Mouse (Mus musculus) stomach, embryonic 15.5 days (tissue): ENCODE results near the gene Rexo4. TPM values are rescaled to one million over a fixed set of nuclear protein-coding genes. Genes with fewer than 3 reads are reported as not detected.
A peak's percentile ranks its signal among the peaks of the same experiment; 100 is the strongest.

Source experiments
- ATAC-seq: fragments of 200-750 bp; cut with Nextera tagmentation; 2 replicates; pipeline ENCODE4 v1.8.0; 2017; ENCODE audit warnings: low read depth, moderate number of reproducible peaks, moderate TSS enrichment; ENCODE audit not compliant: insufficient read depth, low FRiP score
- H3K27ac ChIP-seq: fragments of 300-500 bp; sonication (generic); 2 replicates; pipeline ENCODE4 v1.5.1; 2015; ENCODE audit warnings: mild to moderate bottlenecking, inconsistent platforms
- H3K27me3 ChIP-seq: fragments of 300-500 bp; sonication (generic); replicated peaks from 2 replicates; pipeline ENCODE4 v1.6.1; 2015; ENCODE audit warnings: inconsistent platforms
- H3K36me3 ChIP-seq: fragments of 300-500 bp; sonication (generic); 2 replicates; pipeline ENCODE4 v1.6.1; 2015; ENCODE audit warnings: inconsistent platforms
- H3K4me1 ChIP-seq: fragments of 300-500 bp; sonication (generic); 2 replicates; pipeline ENCODE4 v1.6.1; 2015; ENCODE audit warnings: inconsistent platforms
- H3K4me2 ChIP-seq: fragments of 300-500 bp; sonication (generic); 2 replicates; pipeline ENCODE4 v1.6.1; 2015; ENCODE audit warnings: mild to moderate bottlenecking, inconsistent platforms
- H3K4me3 ChIP-seq: fragments of 300-500 bp; sonication (generic); replicated peaks from 2 replicates; pipeline ENCODE4 v1.5.1; 2015; ENCODE audit warnings: inconsistent platforms
- H3K9ac ChIP-seq: fragments of 300-500 bp; sonication (generic); 2 replicates; pipeline ENCODE4 v1.6.1; 2015; ENCODE audit warnings: inconsistent platforms
- H3K9me3 ChIP-seq: fragments of 300-500 bp; sonication (generic); 2 replicates; pipeline ENCODE4 v1.6.1; 2016; ENCODE audit warnings: inconsistent platforms
- WGBS: fragments of 180-500 bp; shearing (Covaris S2); methylation state at CpG from one replicate; pipeline ENCODE4 v1.1.7; 2015; 5-methylcytosine and 5-hydroxymethylcytosine counted together
- polyA plus RNA-seq: library from polyadenylated mRNA; unstranded; fragments of >200 nt; fragmentation: Nextera tagmentation; extraction: Ambion mirVana; gene quantifications from 2 replicates; pipeline ENCODE4 v1.2.1, GENCODE M21; 2015

Rexo4 gene
- 40.0 and 44.6 TPM in 2 replicates for polyA plus RNA-seq

DNA sequence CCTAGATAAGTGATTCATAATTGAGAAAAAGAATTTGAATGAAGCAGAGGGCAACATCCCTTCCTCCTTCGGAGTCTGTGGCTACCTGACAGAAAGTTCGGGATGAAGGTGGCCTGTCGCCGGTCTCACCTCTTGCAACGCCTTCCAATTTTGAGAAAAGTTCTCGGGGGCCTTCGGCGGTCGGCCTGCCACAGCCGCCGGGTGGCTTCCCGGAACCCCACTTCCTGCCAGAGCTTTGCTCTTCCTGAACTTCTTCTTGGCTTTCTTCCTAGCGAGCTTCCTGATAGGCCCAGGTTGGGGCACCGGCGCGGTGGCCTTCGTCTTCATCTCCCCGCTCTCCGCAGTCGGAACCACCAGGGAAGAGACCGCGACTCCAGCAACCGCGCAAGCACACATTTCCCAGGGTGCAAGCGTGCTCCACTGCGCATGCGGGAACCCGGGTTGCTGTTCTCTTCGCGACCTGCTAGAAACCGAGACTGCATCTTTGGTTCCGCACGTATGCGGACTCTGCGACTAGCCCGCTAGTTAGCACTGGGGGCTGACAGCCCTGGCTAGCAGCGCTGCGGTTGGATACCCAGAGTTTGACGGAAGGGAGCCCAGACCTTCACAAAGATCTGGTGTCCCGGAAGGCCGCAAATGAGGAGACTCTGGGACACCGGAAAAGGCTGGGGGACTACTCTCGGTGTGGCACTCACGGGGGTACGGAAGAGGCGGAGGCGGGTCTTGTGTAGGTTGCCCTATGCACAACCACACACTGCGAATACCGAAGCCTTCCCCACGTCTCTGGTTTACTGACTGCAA is at the start of gene Rexo4:
Rexo4 (minus strand) TSS at position 464 of the 801 bp plus-strand sequence.
- Histone ChIP-seq H3K9me3 (no peaks in the 10 kb centered on the region), H3K27ac (peak within 1 kb of the TSS; percentile 97), H3K4me2 (peak within 1 kb of the TSS; percentile 82), H3K9ac (peak within 1 kb of the TSS; percentile 94), H3K4me3 (peak within 1 kb of the TSS; percentile 87), H3K27me3 (no peaks in the 10 kb centered on the region), H3K36me3 (peaks cover 6% of the 10 kb centered on the region), H3K4me1 (peaks cover 14% of the 10 kb centered on the region; the same call in 1 of the 2 replicates)
- WGBS, result under 1% methylated on average over 50 of the region's 50 CpGs
- peak; percentile 91 for ATAC-seq

DNA sequence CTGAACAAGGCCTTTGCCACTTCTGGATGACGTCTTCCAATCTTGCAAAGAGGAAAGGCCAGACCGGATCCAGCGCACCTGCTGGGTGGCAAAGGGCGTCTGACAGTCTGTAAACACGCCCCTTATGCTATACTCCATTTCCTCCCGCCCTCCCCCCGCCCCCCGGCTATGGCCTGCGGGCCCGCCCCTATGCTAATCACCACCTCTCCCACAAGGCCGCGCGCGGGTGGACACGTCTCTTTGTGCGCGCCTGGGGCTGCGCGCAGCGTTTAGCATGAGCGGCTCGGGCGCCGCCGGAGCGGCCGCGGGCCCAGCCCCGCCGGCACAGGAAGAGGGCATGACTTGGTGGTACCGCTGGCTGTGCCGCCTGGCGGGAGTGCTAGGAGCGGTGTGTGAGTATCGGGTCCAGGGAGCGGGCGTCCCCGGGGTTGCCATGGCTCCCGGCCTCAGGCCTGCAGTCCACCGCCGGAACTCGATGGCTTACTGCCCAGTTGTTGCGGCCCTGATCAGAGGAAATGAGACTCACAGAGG is 45.6 kb upstream of the Rexo4 start, which contains the start of gene Cacfd1:
Cacfd1 (plus strand) TSS at position 213 of the 531 bp plus-strand sequence.
- no peaks in the 10 kb centered on the region for H3K27me3 ChIP-seq
- peaks cover 13% of the 10 kb centered on the region for H3K36me3 ChIP-seq
- H3K9me3 ChIP-seq, result no peaks in the 10 kb centered on the region
- peak within 1 kb of the TSS; percentile 91 for H3K4me3 ChIP-seq
- ATAC-seq, result peak; percentile 97
- H3K4me1 ChIP-seq, result peaks cover 20% of the 10 kb centered on the region
- H3K9ac ChIP-seq, result peak within 1 kb of the TSS; percentile 96
- peak within 1 kb of the TSS; percentile 56 for H3K4me2 ChIP-seq
- WGBS, result under 1% methylated on average over 43 of the region's 43 CpGs
- peak within 1 kb of the TSS; percentile 89 for H3K27ac ChIP-seq

DNA sequence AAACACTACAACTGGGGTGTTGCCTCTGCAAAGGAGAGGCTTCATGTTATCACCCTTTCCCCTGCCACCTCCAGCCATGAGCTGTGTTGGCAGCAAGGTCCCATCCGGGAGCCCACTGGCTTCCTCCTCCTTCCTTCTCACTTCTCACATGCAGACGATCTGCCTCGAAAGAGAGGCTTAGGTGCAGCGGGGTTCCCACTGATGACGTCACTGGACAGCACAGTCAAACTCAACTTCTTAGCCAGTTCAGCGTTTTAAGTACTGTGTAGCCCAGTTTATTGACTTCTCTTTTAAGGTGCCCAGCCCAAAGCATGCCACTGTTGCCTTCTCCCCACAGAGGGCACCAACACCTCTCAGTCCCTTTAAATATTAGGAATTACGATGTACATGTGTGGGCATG is 43.5 kb upstream of the Rexo4 start:
- no peak for ATAC-seq
- Histone ChIP-seq H3K27ac (no peak overlapping the region), H3K9me3 (no peaks in the 10 kb centered on the region), H3K4me1 (peaks cover 20% of the 10 kb centered on the region), H3K4me2 (no peak overlapping the region), H3K9ac (no peak overlapping the region), H3K4me3 (no peak overlapping the region), H3K27me3 (no peaks in the 10 kb centered on the region), H3K36me3 (no peaks in the 10 kb centered on the region)
- WGBS, result 64% methylated on average over 7 of the region's 7 CpGs

DNA sequence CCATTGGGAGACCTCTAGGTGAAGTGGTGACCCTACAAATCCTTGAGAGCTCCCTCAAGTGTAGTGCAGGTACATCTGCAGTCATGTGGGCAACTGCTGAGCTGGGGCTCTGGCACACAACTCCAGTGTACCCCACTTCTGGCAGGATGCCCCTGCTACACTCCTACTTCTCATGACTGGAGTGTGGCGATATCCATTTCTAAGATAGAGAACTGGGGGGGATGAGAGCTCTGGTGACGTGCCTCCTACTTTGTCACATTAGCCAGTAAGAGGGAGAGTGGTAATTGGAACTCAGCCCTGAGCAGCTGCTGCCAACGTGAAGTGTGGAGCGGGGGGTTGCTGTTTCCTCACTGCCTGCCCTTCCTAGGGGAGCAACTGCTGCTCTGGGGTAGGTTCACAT is 42.1 kb upstream of the Rexo4 start:
- Histone ChIP-seq H3K4me3 (no peak overlapping the region), H3K9me3 (no peaks in the 10 kb centered on the region), H3K27me3 (no peaks in the 10 kb centered on the region), H3K4me1 (peaks cover 13% of the 10 kb centered on the region), H3K27ac (no peak overlapping the region), H3K36me3 (no peaks in the 10 kb centered on the region), H3K4me2 (no peak overlapping the region), H3K9ac (no peak overlapping the region)
- 61% methylated on average over 4 of the region's 4 CpGs for WGBS
- no peak for ATAC-seq

DNA sequence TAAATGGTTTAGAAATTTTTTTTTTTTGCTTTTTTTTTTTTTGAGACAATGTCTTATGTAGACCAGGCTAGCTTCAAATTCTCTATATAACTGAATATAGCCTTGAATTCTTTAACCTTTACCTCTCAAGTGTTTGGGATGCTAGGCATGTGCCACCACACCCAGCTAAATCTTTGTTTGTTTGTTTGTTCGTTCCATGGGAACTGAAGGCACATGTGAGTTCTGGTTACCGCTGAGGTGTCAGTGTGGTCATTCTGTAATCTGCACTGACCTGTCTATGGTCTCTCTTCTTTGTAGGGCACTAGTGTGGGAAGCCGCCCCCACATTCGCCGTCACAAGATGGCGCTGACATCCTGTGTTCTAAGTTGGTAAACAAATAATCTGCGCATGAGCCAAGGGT is 33.8 kb upstream of the Rexo4 start:
- WGBS, result 91% methylated on average over 7 of the region's 7 CpGs
- H3K36me3 ChIP-seq, result no peaks in the 10 kb centered on the region
- H3K4me2 ChIP-seq, result no peak overlapping the region
- no peak overlapping the region for H3K4me3 ChIP-seq
- no peak overlapping the region for H3K27ac ChIP-seq
- H3K27me3 ChIP-seq, result no peaks in the 10 kb centered on the region
- no peaks in the 10 kb centered on the region for H3K9me3 ChIP-seq
- H3K4me1 ChIP-seq, result no peaks in the 10 kb centered on the region
- no peak for ATAC-seq
- H3K9ac ChIP-seq, result no peak overlapping the region

DNA sequence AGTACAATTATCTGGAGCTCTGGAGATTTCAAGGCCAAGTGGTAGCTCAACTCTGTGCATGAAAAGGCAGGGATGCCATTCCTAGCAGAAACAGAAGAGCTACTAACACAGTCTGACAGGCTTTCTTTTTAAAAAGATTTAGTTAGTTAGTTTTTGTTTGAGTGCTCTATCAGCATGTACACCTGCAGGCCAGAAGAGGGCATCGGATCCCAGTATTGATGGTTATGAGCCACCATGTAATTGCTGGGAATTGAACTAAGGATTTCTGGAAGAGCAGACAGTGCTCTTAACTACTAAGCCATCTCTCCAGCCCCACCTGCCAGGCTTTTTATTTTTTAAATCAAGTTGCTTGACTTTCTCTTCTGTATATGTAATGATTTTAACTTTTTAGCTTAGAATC is 33.3 kb upstream of the Rexo4 start:
- no peak overlapping the region for H3K27ac ChIP-seq
- H3K27me3 ChIP-seq, result no peaks in the 10 kb centered on the region
- H3K4me2 ChIP-seq, result no peak overlapping the region
- no peaks in the 10 kb centered on the region for H3K9me3 ChIP-seq
- no peaks in the 10 kb centered on the region for H3K4me1 ChIP-seq
- no peak overlapping the region for H3K9ac ChIP-seq
- 83% methylated on average over 1 of the region's 1 CpGs for WGBS
- H3K4me3 ChIP-seq, result no peak overlapping the region
- no peak for ATAC-seq
- H3K36me3 ChIP-seq, result no peaks in the 10 kb centered on the region

DNA sequence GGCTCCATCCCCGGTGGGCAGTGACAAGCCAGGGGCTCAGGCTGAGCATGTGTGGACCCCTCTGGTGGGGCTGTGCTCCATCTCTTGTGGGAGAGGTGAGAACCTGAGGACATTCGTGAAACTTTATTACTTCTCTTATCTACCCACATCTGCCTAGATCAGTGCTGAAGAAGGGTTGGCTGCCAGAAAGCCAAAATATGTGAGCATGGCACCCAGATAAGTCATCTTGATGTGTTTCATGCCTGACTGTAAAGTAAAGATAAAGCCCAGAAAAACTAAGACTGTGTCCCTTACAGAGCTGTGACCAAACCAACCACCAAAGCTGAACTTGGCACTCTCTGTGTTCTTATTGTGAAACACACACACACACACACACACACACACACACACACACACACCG is 29.8 kb upstream of the Rexo4 start:
- no peaks in the 10 kb centered on the region for H3K9me3 ChIP-seq
- H3K27me3 ChIP-seq, result no peaks in the 10 kb centered on the region
- no peak overlapping the region for H3K4me3 ChIP-seq
- H3K4me1 ChIP-seq, result no peaks in the 10 kb centered on the region
- 73% methylated on average over 3 of the region's 3 CpGs for WGBS
- no peak overlapping the region for H3K9ac ChIP-seq
- H3K4me2 ChIP-seq, result no peak overlapping the region
- no peak for ATAC-seq
- no peak overlapping the region for H3K27ac ChIP-seq
- no peaks in the 10 kb centered on the region for H3K36me3 ChIP-seq

DNA sequence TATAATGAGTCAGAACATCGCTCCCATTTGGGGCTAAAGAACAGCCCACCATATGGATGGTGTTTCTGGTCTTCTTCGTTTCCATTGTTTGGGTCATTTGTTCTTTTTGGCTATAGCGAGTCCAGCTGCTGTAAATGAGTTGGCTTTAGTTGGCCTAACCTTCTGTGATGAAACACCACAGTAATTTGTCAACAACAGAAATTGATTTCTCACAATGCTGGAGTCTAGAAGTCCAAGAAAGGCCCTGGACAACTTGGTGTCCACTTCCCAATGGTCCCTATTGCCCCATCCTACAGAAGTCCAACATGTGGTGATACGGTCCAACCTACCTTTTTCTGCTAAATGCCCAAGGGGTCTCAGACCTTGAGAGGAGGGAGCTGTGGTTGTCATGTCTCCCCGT is 20.5 kb upstream of the Rexo4 start:
- H3K9me3 ChIP-seq, result no peaks in the 10 kb centered on the region
- 83% methylated on average over 5 of the region's 5 CpGs for WGBS
- H3K27ac ChIP-seq, result no peak overlapping the region
- H3K4me1 ChIP-seq, result no peaks in the 10 kb centered on the region
- H3K4me2 ChIP-seq, result no peak overlapping the region
- no peak for ATAC-seq
- no peaks in the 10 kb centered on the region for H3K27me3 ChIP-seq
- H3K9ac ChIP-seq, result no peak overlapping the region
- no peaks in the 10 kb centered on the region for H3K36me3 ChIP-seq
- no peak overlapping the region for H3K4me3 ChIP-seq

DNA sequence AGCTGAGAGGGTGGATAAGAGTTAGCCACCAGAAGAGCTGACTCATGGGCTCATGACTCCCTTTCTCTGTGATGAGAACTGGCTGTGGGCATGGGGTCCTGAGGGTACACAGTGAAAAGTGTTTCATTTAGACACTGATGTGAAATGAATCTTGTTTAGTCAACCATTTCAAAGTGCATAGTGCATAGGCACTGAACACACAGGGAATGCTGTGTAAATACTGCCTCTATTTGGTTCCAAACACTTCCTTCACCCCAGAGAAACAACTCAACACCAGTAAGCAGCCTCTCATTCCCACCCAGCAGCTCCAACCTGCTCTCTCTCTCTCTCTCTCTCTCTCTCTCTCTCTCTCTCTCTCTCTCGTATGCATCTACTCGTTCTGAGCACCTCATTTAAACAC is 20.0 kb upstream of the Rexo4 start:
- no peaks in the 10 kb centered on the region for H3K9me3 ChIP-seq
- H3K4me3 ChIP-seq, result no peak overlapping the region
- no peak overlapping the region for H3K9ac ChIP-seq
- no peak overlapping the region for H3K27ac ChIP-seq
- no peak for ATAC-seq
- H3K27me3 ChIP-seq, result no peaks in the 10 kb centered on the region
- no peaks in the 10 kb centered on the region for H3K36me3 ChIP-seq
- WGBS, result 63% methylated on average over 2 of the region's 2 CpGs
- H3K4me1 ChIP-seq, result no peaks in the 10 kb centered on the region
- H3K4me2 ChIP-seq, result no peak overlapping the region

DNA sequence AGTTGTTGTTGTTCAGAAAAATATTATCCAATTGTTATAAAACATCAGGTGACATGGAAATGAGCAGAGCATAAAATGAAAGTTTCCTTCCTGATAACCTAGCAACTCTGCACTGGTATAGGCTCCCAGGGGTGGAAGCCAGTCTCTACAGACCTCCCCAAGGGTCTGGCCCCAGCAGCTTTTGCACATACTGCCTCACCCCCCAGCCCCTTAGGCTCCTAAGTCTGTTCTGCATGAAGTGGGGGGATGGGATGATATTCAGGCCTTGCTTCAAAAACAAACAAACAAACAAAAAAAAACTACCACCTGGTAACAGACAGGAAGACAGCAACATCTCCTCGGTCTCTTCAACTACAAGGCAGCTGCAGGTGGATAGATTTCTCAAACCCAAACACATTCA is 16.2 kb upstream of the Rexo4 start:
- H3K4me2 ChIP-seq, result no peak overlapping the region
- no peak overlapping the region for H3K4me3 ChIP-seq
- H3K27me3 ChIP-seq, result no peaks in the 10 kb centered on the region
- no peaks in the 10 kb centered on the region for H3K4me1 ChIP-seq
- H3K27ac ChIP-seq, result no peak overlapping the region
- no peaks in the 10 kb centered on the region for H3K9me3 ChIP-seq
- no peak overlapping the region for H3K9ac ChIP-seq
- no peaks in the 10 kb centered on the region for H3K36me3 ChIP-seq
- ATAC-seq, result no peak
- 66% methylated on average over 1 of the region's 1 CpGs for WGBS

DNA sequence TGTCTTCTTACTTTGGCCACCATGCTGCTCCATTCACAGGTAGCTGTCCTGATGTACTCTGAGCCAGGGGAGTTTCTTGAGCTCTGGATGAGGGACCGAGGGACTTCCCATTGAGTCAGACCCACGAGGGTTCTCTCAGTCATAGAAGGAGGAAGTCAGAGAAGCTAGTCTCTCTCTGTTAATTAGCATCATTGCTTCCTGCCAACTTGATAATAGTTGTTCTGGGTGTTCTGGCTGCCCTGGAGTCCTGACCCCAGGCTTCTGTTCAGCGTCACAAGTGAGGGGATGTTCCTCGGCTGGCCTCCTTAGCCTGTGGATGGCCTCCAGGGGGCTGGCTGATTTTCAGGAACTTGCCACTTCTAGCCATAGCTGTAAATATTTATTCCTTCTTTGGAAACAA is 9.8 kb upstream of the Rexo4 start:
- H3K4me1 ChIP-seq, result 0 out of 2 replicates have a peak, but pooled peaks cover 3% of the 10 kb centered on the region
- H3K9ac ChIP-seq, result no peak overlapping the region
- no peaks in the 10 kb centered on the region for H3K9me3 ChIP-seq
- 30% methylated on average over 4 of the region's 4 CpGs for WGBS
- H3K36me3 ChIP-seq, result no peaks in the 10 kb centered on the region
- no peak overlapping the region for H3K4me2 ChIP-seq
- H3K4me3 ChIP-seq, result no peak overlapping the region
- no peak overlapping the region for H3K27ac ChIP-seq
- ATAC-seq, result no peak
- H3K27me3 ChIP-seq, result no peaks in the 10 kb centered on the region

DNA sequence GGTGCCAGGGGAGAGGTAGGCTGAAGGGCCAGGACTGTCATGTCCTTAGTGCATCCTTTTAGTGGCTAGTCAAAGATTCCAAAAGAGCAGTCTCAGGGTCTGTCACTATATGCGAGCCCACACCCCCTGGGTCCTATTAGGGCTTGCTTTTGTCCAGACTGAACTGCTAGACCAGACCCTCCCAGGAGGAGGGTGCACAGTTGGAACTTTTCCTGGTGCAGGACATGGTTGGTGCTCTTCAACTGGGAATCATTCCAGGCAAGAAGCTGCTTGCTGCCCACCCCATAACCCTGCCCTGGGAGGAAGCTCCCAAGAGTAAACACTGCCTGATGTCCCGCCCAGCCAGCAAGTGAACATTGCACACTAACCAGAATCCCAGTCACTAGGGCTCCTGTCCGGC is 8.9 kb upstream of the Rexo4 start, which contains the start of gene Adamts13:
Adamts13 (plus strand) TSS at position 301 of the 400 bp plus-strand sequence.
- Histone ChIP-seq H3K9me3 (no peaks in the 10 kb centered on the region), H3K9ac (no peak within 1 kb of the TSS), H3K27me3 (no peaks in the 10 kb centered on the region), H3K4me3 (no peak within 1 kb of the TSS), H3K4me2 (no peak within 1 kb of the TSS), H3K4me1 (0 out of 2 replicates have a peak, but pooled peaks cover 3% of the 10 kb centered on the region), H3K36me3 (no peaks in the 10 kb centered on the region), H3K27ac (no peak within 1 kb of the TSS)
- WGBS, result 58% methylated on average over 3 of the region's 3 CpGs
- no peak for ATAC-seq
